Mouse (Mus musculus): ENCODE results near the gene F5.

DNA sequence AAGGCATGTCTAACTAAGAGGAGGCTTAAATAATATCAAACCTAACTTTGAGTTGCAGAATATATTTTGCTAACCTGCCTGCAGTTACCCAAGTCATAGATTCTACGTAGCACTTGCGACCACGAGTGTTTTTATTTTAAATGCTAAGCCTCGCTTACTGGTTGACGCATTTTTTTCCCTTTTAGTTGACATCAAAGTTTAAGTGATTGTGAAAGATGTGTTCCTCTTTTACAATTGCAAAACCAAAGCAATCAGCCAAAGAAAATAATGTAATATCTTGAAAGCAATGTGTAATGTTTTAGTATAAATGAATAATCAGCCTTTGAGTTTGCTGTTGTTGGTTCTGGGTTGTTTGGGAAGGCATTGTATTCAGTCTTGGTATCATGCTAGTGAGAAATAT is 1.2 kb downstream of the F5 start:
- TF ChIP-seq RAD21 (IDR thresholded peaks at IDR 0.05; ENCODE audit: low read depth, low read length) = no peak
- no peak for TF ChIP-seq TBP (IDR thresholded peaks at IDR 0.05; ENCODE audit: low read depth, low read length)
- TF ChIP-seq SIN3A (IDR thresholded peaks at IDR 0.05; ENCODE audit: low read length) = no peak
- TF ChIP-seq POLR2A (IDR thresholded peaks at IDR 0.05; ENCODE audit: control insufficient read depth in 1 of 2, insufficient read depth in 1 of 2, low read depth in 1 of 2, low read length in 2 of 2, poor library complexity in 1 of 2) = no peak
- TF ChIP-seq USF1 (IDR thresholded peaks at IDR 0.05; ENCODE audit: low read depth, low read length) = no peak
- TF ChIP-seq UBTF (IDR thresholded peaks at IDR 0.05; ENCODE audit: borderline replicate concordance, insufficient read depth, low read depth, low read length) = no peak
- TF ChIP-seq CTCF (IDR thresholded peaks at IDR 0.05 in 2 of 3, conservative IDR thresholded peaks at IDR 0.05 in 1 of 3; ENCODE audit: control insufficient read depth in 1 of 3, insufficient read depth in 1 of 3, low read depth in 2 of 3, low read length in 3 of 3, poor library complexity in 1 of 3, severe bottlenecking in 1 of 3) = no peak
- no peak for TF ChIP-seq GATA1 (IDR thresholded peaks at IDR 0.05; ENCODE audit: low read depth, low read length)
- TF ChIP-seq MAFK (IDR thresholded peaks at IDR 0.05; ENCODE audit: borderline replicate concordance, low read depth, low read length) = no peak
- TF ChIP-seq ZMIZ1 (IDR thresholded peaks at IDR 0.05; ENCODE audit: low read depth, low read length) = no peak
- no peak for TF ChIP-seq MAX (IDR thresholded peaks at IDR 0.05; ENCODE audit: low read length)
- TF ChIP-seq TCF12 (IDR thresholded peaks at IDR 0.05; ENCODE audit: low read depth, low read length) = no peak
- no peak for TF ChIP-seq BHLHE40 (IDR thresholded peaks at IDR 0.05; ENCODE audit: borderline replicate concordance, low read depth, low read length)
- no peak for TF ChIP-seq MYB (IDR thresholded peaks at IDR 0.05; ENCODE audit: low read depth, low read length)

Measured in MEL (cell line).